Mouse (Mus musculus): ENCODE data around the gene Gm6217. TPM values are rescaled to one million over a fixed set of nuclear protein-coding genes. Genes with fewer than 3 reads are reported as not detected.
"Not testable (repeated sequence)": the region's sequence is repeated elsewhere in the genome, so short reads cannot be mapped to it uniquely, and the experiment has no call there.

The Gm6217 gene
- not detected in 2 replicates for polyA plus RNA-seq (2014; fragmentation: Nextera tagmentation; extraction: Ambion mirVana)

DNA sequence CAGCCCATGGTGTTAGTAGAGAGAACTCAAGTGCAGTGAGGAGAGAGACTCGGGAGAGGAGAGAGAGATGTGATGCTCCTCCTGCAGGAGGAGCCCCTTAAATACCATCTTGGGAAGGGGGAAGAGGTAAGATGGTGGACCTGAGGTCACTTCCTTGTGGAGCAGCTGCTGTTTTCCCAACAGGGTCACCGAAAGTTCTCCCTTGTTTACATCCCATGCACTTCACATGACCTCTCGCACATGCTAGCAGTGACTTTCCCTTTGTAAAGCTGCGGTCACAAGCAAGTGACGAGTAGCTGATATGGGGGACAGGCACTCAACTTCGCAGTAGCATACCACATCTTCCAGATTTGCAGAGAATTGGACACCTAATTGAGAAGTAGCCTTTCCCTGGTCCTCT lies at the start of gene Gm6217:
Gene Gm6217 (minus strand): TSS at position 74 of the 400 bp plus-strand sequence.
- H3K36me3 ChIP-seq (ENCODE audit: insufficient read depth); H3K27me3 ChIP-seq (ENCODE audit: insufficient read depth, low read length); H3K4me2 ChIP-seq; H3K9me3 ChIP-seq (ENCODE audit: low read depth, low read length); H3K9ac ChIP-seq; H3K4me1 ChIP-seq (ENCODE audit: insufficient read depth); H3K4me3 ChIP-seq (ENCODE audit: low read depth, low read length); DNase-seq; H3K27ac ChIP-seq (ENCODE audit: low read depth); ATAC-seq (ENCODE audit: insufficient read depth): not testable (repeated sequence)
- no CpG with 5 or more reads among the region's 6 CpGs for whole genome bisulfite sequencing

DNA sequence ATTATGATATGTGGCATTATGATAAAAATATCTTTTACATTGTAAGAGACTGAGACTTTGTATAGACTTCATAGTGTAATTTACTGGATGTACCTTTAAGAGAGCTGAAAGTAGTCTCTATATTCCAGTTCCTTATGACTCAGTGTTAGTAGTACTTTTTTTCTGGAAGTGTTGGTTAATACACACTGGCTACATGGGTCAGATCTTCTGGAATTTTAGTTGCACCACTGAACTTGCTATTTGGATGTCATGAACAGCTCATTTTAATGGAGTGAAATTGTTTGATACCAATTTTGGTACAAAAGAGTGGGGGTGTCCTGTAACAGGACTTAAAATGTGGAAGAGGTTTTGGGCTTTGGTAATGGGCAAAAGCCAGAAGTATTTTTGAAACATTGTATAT lies 46.6 kb upstream of the Gm6217 start:
- DNase-seq = no peak
- Histone ChIP-seq H3K9me3 (ENCODE audit: low read depth, low read length) (no peaks in the 10 kb centered on the region), H3K36me3 (ENCODE audit: insufficient read depth) (no peaks in the 10 kb centered on the region), H3K9ac (no peak overlapping the region), H3K4me1 (ENCODE audit: insufficient read depth) (no peaks in the 10 kb centered on the region), H3K4me2 (no peak overlapping the region), H3K27me3 (ENCODE audit: insufficient read depth, low read length) (no peaks in the 10 kb centered on the region), H3K4me3 (ENCODE audit: low read depth, low read length) (no peak overlapping the region), H3K27ac (ENCODE audit: low read depth) (no peak overlapping the region)
- no peak for ATAC-seq (ENCODE audit: insufficient read depth)
- TF ChIP-seq CTCF (IDR thresholded peaks at IDR 0.05; ENCODE audit: low read depth) = no peak

DNA sequence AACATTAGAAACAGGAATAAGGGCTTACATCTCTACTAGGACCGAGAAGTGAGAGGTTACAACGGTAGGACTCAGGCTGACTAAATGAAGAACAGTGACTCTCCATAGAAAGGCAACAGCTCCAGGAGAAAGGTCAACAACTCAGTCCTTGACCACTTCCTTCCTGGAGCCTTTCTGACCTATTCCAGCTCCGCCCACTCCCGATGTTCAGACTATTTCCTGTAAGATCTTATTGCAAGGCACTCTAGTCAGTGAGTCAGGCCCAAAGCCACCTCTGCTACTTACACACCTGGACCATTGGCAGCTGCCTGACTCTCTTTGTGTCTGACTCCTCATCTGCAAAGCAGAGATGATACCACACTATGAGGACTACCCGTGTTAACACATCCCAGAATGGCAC lies 44.6 kb upstream of the Gm6217 start:
- Histone ChIP-seq H3K4me2 (no peak overlapping the region), H3K27ac (ENCODE audit: low read depth) (no peak overlapping the region), H3K4me3 (ENCODE audit: low read depth, low read length) (no peak overlapping the region), H3K9ac (no peak overlapping the region), H3K36me3 (ENCODE audit: insufficient read depth) (no peaks in the 10 kb centered on the region), H3K9me3 (ENCODE audit: low read depth, low read length) (no peaks in the 10 kb centered on the region), H3K4me1 (ENCODE audit: insufficient read depth) (peaks cover 8% of the 10 kb centered on the region; the same call in 1 of the 2 replicates), H3K27me3 (ENCODE audit: insufficient read depth, low read length) (no peaks in the 10 kb centered on the region)
- no peak for TF ChIP-seq CTCF (IDR thresholded peaks at IDR 0.05; ENCODE audit: low read depth)
- ATAC-seq (ENCODE audit: insufficient read depth) (no peak), DNase-seq (no peak)
- WGBS = 74% methylated on average over 5 of the region's 5 CpGs

DNA sequence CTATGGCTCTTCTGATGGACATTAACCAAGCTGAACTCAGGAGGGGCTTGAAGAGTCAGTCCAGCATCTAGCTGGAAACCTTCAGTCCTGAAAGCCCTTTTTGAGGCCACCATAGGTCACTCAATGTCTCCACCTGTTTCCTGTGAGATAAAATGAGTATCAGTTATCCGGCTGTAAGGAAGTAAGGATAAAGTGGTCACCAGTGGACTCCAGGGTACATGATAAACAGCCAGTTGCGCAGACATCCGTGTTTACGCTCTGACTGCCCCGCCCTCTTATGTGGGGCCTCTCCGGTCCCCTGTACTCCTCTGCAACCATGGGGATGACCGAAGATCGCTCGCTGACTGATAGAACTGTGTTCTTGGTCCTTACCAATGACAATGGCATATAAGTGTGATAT lies 43.1 kb upstream of the Gm6217 start:
- H3K27me3 ChIP-seq (ENCODE audit: insufficient read depth, low read length) = no peaks in the 10 kb centered on the region
- H3K9ac ChIP-seq = no peak overlapping the region
- peak; percentile 66 for DNase-seq
- no peaks in the 10 kb centered on the region for H3K36me3 ChIP-seq (ENCODE audit: insufficient read depth)
- H3K4me1 ChIP-seq (ENCODE audit: insufficient read depth) = peaks cover 8% of the 10 kb centered on the region; the same call in 1 of the 2 replicates
- no peaks in the 10 kb centered on the region for H3K9me3 ChIP-seq (ENCODE audit: low read depth, low read length)
- H3K4me2 ChIP-seq = 0 out of 2 replicates have a peak overlapping the region, but pooled peaks have one; percentile 5
- H3K4me3 ChIP-seq (ENCODE audit: low read depth, low read length) = no peak overlapping the region
- 71% methylated on average over 9 of the region's 9 CpGs for WGBS
- no peak for TF ChIP-seq CTCF (IDR thresholded peaks at IDR 0.05; ENCODE audit: low read depth)
- peak; percentile 67; the same call in 1 of the 2 replicates for ATAC-seq (ENCODE audit: insufficient read depth)
- H3K27ac ChIP-seq (ENCODE audit: low read depth) = no peak overlapping the region

DNA sequence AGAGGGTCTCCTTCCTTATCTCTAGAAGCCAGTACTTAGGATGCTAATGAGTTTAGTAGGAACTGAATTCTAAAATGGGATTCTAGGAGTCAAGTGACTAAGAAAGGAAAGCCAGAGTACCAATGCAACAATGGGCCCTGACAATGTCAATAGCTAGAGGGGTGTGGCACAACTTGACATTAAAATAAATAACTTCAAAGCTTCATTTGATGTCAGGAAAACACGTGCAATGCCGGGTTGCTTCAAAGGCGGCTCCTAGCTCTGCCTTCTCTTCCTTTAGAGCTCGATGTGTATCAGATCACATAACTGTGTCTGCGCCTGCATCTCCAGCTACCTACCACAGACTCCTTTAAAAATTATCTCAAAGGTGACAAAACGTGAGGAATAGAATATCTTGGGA lies 42.7 kb upstream of the Gm6217 start:
- 46% methylated on average over 6 of the region's 6 CpGs for WGBS
- no peak overlapping the region for H3K4me3 ChIP-seq (ENCODE audit: low read depth, low read length)
- no peak for ATAC-seq (ENCODE audit: insufficient read depth)

DNA sequence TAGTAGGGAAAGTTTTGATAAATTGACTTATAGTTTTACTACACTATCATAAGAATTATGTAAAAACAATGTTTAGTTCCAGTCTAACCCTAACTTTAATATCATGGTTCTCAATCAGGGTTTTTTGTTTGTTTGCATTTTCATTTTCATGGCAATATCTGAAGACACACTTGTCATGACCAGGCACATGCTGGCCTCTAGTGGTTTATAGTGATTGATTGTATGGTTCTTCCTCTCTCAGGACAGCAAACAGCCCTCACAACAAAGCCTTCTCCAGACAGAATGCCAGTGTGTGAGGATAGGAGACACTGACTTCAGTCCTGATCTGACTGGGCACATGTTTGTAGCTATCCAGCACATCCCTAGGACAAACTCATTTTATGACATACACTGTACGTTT lies 42.0 kb upstream of the Gm6217 start:
- Histone ChIP-seq H3K27ac (ENCODE audit: low read depth) (peak overlapping the region; percentile 69), H3K4me3 (ENCODE audit: low read depth, low read length) (no peak overlapping the region), H3K9ac (no peak overlapping the region), H3K4me1 (ENCODE audit: insufficient read depth) (peaks cover 8% of the 10 kb centered on the region; the same call in 1 of the 2 replicates), H3K4me2 (no peak overlapping the region), H3K36me3 (ENCODE audit: insufficient read depth) (no peaks in the 10 kb centered on the region), H3K9me3 (ENCODE audit: low read depth, low read length) (no peaks in the 10 kb centered on the region), H3K27me3 (ENCODE audit: insufficient read depth, low read length) (no peaks in the 10 kb centered on the region)
- no peak for ATAC-seq (ENCODE audit: insufficient read depth)
- whole genome bisulfite sequencing = 69% methylated on average over 1 of the region's 1 CpGs
- DNase-seq = no peak
- TF ChIP-seq CTCF (IDR thresholded peaks at IDR 0.05; ENCODE audit: low read depth) = no peak

More for the DNA sequence above, 42.7 kb upstream of the Gm6217 start:
- Histone ChIP-seq H3K9me3 (ENCODE audit: low read depth, low read length) (no peaks in the 10 kb centered on the region), H3K36me3 (ENCODE audit: insufficient read depth) (no peaks in the 10 kb centered on the region), H3K27me3 (ENCODE audit: insufficient read depth, low read length) (no peaks in the 10 kb centered on the region), H3K9ac (no peak overlapping the region), H3K27ac (ENCODE audit: low read depth) (no peak overlapping the region), H3K4me1 (ENCODE audit: insufficient read depth) (peaks cover 8% of the 10 kb centered on the region; the same call in 1 of the 2 replicates), H3K4me2 (0 out of 2 replicates have a peak overlapping the region, but pooled peaks have one; percentile 5)
- peak; percentile 50 for DNase-seq
- no peak for TF ChIP-seq CTCF (IDR thresholded peaks at IDR 0.05; ENCODE audit: low read depth)

DNA sequence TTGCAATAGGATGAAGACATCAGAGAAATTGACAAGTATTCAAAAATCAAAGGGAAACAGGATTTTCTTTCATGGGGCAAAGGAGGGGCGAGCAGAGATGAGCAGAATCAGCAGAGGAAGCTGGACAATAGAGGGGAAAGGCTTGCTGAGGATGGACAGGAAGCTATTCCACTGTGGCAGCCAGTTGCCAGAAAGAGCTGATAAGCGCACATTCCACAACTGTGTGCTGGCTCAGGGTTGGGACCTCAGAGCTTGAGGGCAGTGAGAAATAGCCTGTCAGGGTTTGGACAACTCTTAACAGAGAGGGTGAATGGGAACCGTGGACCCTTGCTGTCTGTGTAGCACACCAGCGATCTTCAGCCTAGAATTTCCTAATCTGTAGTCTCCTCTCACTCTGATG lies 40.8 kb upstream of the Gm6217 start:
- H3K9ac ChIP-seq = no peak overlapping the region

More for the DNA sequence above, 40.8 kb upstream of the Gm6217 start:
- no peak overlapping the region for H3K4me2 ChIP-seq
- TF ChIP-seq CTCF (IDR thresholded peaks at IDR 0.05; ENCODE audit: low read depth) = no peak
- WGBS = 17% methylated on average over 4 of the region's 4 CpGs
- H3K36me3 ChIP-seq (ENCODE audit: insufficient read depth) = no peaks in the 10 kb centered on the region
- H3K27ac ChIP-seq (ENCODE audit: low read depth) = peak overlapping the region; percentile 67; the same call in 1 of the 2 replicates
- DNase-seq (peak; percentile 69), ATAC-seq (ENCODE audit: insufficient read depth) (peak; percentile 84)
- no peaks in the 10 kb centered on the region for H3K9me3 ChIP-seq (ENCODE audit: low read depth, low read length)
- no peak overlapping the region for H3K4me3 ChIP-seq (ENCODE audit: low read depth, low read length)
- H3K4me1 ChIP-seq (ENCODE audit: insufficient read depth) = peaks cover 8% of the 10 kb centered on the region; the same call in 1 of the 2 replicates
- no peaks in the 10 kb centered on the region for H3K27me3 ChIP-seq (ENCODE audit: insufficient read depth, low read length)
